Mouse (Mus musculus) heart, postnatal 0 days (tissue): ENCODE results near the gene Ssbp2.

Experiments used
- CTCF ChIP-seq: IDR thresholded peaks from 2 replicates; pipeline ENCODE4 v1.5.1; 2016; ENCODE audit warnings: antibody characterized with exemption, control low read depth, low read depth
- EP300 ChIP-seq: IDR thresholded peaks from 2 replicates; pipeline ENCODE4 v1.6.1; 2016; ENCODE audit warnings: antibody characterized with exemption, low read depth

DNA sequence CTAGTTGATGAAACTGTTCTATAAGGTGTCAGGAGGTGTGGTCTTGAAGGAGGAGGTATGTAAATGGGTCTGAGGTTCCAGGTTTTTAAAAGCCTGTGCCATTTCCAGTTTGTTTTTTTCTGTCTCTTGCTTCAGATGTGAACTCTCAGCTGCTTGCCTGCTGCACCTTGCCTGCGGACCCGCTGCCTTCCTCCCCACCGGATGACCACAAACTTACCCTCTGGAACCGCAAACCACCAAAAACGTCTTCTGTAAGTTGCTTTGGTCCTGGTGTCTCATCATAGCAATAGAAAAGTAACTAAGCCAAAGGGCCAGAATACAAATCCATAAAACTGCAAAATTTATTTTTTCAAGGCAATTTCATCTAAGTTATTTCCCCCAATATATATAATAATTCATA lies 18.6 kb upstream of the Ssbp2 start:
- TF ChIP-seq CTCF (no peak), EP300 (no peak)
